Mouse (Mus musculus) ovary, postnatal 14 days (tissue): ENCODE results near the gene Pla2g2f.

Experiments
- DNase-seq: peaks from one replicate; pipeline ENCODE4 v3.0.0; 2022; ENCODE audit warnings: low spot score

Pla2g2f gene

DNA sequence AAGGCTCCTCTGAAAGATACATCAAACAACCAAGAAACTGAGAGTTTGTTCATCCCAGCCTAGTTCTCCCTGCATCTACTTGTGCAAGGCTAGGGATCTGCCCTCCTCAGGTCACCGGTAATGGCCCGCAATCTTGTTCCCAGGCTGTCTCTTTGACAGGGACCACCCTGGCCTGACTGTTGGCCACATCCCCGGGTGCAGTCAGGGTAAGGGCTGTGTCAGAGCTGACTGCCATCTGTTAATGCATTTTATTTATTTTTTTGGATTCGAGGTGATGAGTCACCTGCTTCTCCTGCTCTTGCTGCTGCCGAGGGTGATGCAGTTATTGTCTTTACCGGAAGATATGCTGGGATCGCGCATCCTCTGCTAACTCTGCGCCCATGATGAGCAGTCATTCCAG is 40.7 kb downstream of the Pla2g2f start:
- DNase-seq, result no peak

DNA sequence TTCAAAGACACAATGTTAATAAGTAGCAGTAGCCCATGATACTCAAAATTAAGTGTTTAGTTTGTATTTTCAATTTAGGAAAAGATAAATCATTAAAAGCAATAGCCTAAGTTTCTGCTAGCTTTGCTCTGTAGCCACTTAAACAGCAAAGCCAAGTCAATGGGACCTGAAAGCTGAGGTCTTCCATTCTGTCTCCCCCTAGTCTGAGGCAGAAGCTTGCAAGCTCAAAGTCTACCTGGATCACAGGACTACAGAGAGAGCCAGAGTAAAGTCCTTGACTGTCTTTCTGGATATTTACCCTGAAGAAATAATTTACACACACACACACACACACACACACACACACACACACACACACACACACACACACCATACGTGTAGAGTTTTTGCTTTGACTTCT is 43.2 kb downstream of the Pla2g2f start:
- DNase-seq, result no peak

DNA sequence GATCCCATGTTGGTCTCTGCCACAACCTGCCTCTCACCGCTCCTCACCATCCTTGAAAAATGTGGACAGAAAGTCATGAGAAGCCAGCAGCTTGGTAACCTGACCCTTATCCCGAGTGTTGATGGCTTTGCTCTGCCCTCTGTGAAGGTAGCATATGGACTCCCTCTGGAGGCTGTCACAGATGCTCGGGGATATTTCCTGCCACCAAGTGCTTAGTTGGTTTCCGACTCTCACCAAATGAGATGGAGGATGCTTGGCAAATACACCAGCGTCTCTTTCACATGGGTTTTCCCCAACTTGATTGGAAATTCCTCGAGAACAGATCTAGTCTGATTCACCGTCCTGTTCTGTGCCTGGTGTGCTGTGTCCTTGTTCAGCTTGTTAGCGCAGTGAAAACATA is 44.8 kb downstream of the Pla2g2f start:
- no peak for DNase-seq

DNA sequence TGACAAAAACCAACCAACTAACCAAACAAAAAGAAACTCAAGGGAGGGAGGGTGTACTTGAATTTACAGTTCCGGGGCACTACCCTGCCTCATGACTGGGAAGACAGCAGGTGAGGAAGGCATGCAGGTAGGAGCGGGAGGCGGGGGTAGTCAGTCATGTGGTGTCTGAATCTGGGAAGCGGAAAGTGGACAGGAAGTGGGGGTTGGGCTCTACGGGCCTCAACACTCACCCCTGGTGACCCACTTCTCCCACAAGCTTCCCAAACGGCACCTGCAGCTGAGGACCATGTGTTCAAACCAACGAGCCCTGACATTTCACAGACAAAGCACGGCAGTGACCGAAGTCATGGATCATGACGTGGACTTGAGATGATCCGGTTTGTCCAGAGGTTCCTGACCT is 45.3 kb downstream of the Pla2g2f start:
- DNase-seq, result no peak

DNA sequence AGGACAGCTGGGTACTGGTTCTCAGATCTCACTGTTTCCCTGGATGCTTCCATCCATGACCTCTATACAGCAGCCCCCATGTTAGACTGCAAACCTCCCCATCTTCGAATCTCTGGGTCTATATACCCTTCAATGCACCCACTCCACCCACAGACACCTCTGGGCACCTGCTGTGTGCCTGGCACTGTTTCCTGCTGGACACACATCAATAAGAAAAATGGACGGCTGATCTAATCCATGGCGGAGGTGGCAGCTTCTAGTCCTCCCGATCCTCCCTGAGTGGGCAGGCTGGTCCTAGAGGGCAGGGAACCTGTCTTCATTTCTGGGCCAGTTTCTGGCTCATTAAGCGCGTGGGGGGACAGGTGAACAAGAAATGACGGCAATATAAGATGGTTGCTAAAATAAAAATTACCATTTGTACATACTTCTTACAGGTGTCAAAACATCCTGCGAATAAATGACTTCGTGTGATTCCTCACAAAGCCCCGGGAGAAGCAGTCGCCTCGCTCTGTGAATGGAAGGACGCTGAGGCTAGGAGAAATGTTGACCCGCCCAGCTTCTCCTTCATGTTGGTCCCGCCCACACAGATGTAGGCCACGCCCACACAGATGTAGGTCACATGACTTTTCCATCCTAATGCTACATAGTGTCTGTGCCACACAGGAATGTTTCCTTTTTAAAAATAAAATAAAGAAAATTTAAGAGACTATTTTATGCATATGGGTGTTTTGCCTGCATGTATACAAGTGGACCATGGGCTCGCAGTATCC is 46.2 kb downstream of the Pla2g2f start:
- no peak for DNase-seq

DNA sequence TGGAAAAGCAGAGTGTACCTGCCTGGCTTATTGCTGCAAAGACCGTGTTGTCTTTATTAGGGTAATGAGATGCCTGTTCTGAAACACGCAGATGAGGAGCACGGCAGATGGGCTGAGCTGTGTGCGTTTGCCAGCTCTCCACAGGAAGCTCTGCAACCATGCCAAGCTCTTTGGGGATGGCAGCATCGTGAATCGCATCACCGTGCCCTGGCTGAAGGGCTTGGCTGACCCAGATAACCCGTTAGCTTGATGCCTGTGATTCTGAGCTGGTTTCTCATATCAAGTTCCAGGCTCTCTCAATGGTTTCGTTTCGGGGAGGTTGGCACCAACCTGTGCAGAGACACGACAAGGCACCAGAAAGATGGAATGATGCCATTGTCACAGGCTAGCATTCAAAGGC is 46.8 kb downstream of the Pla2g2f start:
- no peak for DNase-seq

DNA sequence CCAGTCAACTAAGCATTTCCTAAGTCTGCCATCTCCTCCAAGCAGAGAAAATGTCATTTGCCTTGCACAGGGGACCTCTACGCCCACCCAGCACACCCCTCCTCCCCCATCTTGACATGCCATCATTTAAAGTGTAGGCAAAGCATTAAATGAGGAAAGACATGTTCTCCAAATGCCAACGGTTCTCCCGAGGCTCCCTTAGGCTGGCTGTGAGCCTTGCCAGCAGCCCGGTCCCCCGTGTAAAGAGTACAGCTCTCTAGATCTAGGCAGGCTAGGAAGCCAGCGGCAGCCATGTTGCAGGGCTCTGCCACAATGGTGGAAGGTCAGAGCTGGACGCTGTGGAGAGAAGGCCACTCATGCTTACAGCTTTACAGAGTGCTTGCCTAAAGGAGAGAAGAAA is 47.5 kb downstream of the Pla2g2f start:
- DNase-seq, result no peak

DNA sequence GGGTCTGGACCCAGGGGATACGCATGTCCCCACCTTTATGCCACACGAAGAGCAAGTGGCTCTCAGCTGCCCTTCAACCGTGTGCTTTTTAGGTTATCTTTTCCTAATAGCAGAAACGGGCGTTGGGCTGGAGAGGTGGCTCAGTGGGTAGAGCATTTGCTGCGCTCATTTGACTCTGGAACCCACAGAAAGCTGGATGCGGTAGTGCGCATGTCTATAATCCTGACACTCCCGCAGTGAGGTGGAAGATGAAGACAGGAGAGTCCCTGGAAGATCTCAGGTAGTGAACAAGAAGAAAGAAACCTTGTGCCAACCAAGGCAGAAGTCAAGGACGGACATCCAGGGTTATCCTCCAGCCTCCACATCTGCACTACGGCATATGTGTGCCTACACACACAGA is 48.2 kb downstream of the Pla2g2f start:
- no peak for DNase-seq

DNA sequence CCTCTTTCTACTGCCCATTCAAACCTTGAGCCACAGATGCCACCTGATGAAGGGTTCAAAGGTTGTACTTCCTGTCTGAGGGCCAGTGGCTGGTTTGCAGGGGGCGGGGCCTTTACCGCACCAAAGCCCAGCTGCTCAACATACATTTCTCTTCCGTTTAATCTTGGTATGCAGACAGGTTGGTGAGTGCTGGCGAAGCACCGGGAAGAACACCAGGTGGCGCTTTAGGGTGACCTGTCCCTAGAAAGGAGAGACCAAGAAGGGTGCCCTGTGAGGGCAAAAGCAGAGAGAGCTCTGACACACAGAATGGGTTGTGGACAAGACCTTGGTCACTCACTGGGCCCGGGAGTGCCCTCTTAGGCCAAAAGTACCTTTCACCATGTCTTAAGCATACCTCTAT is 48.8 kb downstream of the Pla2g2f start:
- DNase-seq, result peak; percentile 38

DNA sequence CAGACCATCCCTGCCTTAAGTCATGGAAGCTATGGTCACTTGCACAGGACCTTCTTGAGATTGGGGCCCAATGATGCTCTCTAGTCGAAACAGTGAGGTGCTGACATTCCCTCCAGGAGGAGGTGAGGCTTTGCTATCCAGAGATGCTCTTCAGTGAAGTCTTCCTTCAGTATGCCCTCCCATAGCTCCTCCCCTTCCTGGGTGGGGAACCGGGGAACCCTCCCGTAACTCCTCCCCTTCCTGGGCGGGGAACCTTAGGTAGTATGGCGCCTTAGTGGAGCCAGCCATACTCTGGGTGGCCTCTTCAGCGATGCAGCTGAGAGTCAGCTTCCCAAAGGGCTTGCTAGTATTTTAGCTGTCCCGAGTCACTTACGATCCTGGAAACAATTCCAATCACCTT is 50.8 kb downstream of the Pla2g2f start:
- DNase-seq, result no peak

DNA sequence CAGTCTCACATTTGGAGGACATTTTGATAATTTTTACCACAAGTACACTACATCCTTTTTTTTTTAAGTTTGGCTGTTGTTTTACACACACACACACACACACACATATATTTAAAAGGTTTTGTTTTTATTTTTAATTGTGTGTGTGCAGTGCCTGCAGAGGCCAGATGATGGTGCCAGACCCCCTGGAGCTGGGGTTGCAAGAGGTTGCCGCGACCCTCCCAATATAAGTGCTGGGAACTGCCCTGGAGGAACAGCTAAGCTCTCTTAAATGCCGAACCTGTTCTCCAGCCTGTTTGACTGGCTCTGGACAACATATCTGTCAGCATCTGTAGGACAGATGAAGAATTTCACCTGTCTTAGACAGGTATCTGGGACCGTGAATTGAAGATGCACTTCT is 53.3 kb downstream of the Pla2g2f start:
- no peak for DNase-seq

DNA sequence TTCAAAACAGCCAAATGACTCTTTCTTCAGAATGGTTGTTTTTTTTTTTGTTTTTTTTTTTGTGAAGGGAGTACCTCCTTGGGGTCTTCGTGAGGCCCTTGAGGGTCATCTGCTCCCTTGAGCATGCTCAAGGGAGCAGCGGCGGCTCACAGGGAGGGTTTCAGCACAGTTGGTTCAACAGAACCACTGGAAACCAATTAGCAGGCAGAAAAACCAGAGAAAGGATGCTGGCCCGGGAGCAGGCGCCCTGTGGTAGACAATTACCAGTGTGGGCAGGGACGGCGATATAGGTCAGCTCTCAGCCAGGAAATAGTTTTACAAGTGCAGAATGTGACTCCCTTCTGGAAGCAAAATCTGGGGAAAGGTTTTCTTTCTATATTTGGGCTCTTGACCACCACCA is 53.8 kb downstream of the Pla2g2f start:
- DNase-seq, result no peak

DNA sequence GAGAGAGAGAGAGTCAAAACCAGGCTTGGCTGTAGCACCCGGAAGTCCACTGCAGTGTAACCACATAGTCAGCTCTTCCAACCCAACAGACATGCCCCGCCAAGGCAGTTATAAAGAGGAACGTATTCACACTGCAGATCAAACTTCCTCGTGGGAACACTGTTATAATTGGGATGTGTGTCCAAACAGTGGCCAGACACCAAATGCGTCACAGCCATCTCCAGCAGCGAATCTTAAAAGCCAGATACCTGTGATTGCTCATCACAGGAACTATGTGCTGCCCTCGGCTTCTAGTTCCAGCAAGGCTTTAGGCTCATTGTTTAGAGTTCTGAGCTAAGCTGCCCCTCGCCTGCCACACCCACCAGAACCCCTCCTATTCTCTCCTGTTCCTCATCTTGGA is 54.9 kb downstream of the Pla2g2f start:
- no peak for DNase-seq

DNA sequence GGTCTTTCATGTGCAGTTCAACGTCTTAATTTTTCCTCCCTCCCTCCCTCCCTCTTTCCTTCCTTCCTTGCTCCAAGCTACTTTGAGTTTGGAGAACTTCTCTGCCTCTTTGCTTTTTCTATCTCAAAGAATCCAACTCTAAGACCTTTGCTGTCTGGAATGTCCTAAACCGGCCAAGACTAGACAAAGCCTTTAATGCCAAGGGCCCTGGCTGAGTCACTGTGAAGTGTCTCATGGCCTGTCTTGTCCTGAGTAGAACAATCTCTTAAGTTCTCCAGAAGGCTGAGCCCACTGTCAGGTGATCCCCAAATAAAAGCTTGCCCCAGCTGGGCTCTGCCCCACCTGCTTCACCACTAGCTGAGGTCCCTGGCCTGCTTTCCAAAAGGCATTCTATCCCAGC is 55.4 kb downstream of the Pla2g2f start:
- DNase-seq, result no peak

DNA sequence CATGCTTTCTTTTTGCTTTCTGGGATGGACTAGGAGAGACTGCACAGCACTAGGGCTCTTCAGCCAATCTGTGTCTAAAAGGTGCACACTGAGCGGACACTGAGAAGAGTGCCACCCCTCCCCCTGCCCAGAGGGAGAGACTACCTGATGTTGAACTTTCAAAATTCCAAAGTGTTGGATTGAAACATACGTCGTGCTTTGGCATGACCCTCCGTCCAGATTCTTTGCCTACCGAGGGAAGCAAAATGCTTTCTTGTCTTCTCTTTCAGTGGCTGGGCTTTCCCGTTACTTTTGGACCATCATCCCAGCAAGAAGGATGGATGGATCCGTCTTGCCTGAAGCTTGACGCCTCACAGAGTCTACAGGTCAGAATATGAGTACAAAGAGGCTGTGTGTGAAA is 56.3 kb downstream of the Pla2g2f start:
- no peak for DNase-seq
